Mouse (Mus musculus) adrenal gland, adult 18-20 months (tissue): Measurements from ENCODE around the gene Amdhd1. TPM values are rescaled to one million over a fixed set of nuclear protein-coding genes. Genes with fewer than 3 reads are reported as not detected.

Experiments
- DNase-seq, 2 experiments: peaks; one replicate each; pipeline ENCODE4 v3.0.0; 2021 to 2022; ENCODE audit warnings: low spot score in 2 of 2
- total RNA-seq, 2 experiments: library from RNA; stranded (reverse); gene quantifications; 1 replicate in 1 of 2; 2 replicates in 1 of 2; pipeline ENCODE4 v1.2.3; 2021

Gene Amdhd1
- total RNA-seq, 2 experiments from 2014 or later = not detected

- no peak for DNase-seq
Measured at GRCm38 (mm10) chr10:93484511-93484910, 55.3 kb downstream of the Amdhd1 start.

Other genes with a start within 250 kb of the Amdhd1 start
- gene Elk3, start 228.9 kb downstream of the Amdhd1 start, total RNA-seq = 10 to 100 TPM; 25.7 to 30.1 TPM
- gene Lta4h, start 86.6 kb downstream of the Amdhd1 start, total RNA-seq = 10 to 100 TPM; 53.0 to 55.9 TPM
- gene Hal, start 51.3 kb downstream of the Amdhd1 start, total RNA-seq = under 1 TPM; 0.26 to 0.56 TPM
- not detected for gene Ccdc38, start 599 bp upstream of the Amdhd1 start, total RNA-seq
- gene Snrpf, start 49.7 kb upstream of the Amdhd1 start, total RNA-seq = 10 to 100 TPM; 14.6 to 16.7 TPM
- 10 to 100 TPM; 18.6 to 22.4 TPM for gene Ntn4, start 100.6 kb upstream of the Amdhd1 start, total RNA-seq